Mouse (Mus musculus): ENCODE results near the gene Usp6nl.

The Usp6nl gene

DNA sequence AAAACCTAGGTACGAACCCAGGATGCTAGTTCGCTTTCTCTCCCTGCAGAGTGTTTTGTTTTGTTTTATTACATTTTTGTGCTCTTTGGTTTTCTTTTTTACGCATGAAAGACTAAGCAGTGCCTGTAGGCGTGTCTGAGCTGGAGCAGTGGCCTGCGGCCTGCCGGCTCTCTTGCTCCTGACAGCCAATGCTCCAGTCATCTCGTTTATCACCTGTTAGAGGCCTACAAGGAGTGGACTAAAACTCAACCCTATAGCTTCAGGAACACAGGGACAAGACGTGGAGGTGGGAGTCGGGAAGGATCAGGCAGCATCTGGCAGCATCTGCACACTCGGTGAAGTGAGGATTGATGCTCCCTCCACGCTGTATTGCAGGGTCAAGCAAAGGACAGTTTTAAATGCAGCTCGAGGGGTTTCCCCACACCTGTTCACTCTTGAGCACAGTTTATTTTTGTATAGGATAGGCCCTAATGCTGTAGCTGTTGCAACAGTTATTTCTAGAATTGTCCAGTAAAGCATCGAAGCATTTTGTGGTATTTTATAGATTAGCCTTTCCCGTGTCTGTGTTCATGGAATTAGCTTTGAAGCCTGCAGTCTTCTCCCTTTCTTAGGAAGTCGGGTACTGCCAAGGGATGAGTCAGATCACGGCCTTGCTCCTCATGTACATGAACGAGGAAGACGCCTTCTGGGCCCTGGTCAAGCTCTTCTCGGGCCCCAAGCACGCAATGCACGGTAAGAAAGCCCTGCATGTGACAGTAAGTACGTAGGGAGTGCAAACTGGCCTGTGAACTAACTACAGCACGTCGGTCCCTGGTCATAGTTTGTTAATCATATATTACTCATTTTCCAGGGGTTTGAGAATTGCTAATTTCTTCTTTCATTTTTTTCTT, 101.4 kb downstream of the Usp6nl start:
- no peak for DNase-seq

DNA sequence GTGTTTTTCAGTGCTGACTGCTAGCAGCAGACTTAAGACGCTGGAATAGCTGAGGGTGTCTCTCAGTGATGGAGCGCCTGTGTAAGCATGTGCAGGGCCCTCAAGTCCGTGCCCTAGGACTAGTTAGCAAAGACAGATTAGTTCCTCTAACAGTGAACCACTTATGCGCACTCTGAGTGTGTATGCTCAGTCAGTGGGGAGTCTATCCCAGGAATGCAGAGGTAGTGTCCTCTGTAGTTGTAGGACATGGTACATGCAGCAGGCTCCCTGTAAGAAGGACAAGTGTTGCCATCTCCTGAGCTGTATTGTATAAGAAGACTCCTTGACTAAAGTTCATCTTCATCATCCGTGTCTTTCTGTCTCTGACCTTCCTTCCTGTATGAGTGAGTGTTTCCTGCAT, 102.4 kb downstream of the Usp6nl start:
- no peak for DNase-seq

DNA sequence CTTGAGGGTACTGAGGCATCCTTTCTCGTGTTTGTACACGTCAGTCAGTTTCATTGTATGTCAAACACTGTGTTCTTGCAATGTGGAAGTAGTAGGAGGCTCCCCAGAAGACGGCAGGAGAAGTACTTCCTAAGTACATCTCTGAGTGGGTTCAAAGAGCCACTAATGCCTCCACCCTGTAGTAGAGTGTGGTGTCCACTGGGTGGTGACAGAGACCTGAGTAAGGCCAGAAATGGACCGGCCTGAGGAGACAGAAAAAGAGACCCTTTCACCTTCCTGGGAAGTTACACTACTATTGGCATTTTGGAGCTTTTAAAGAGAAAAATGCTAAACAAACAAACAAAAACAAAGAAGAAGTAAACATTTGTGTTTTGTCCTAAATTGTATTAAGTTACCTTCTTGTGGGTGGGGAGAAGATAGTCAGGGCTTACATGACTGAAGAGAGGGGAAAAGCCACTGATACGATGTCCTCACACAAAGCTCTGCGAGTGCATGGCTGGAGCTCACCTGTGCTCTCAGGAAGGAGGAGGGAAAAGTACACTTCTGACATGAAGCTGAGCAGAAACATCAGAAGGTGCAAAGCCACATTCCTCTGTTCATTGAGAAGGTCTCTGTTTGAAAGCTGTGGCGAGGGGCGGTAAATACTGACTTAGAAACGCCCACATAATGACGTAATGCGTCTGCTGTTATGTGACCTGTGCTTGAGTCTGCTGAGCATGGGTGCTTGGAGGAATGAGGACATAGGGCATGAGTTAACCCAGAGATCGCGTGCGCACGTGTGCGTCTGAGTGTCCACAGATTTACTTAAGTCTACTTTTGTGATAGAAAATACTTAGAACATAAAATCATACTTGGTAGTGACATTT, 113.9 kb downstream of the Usp6nl start:
- peak; percentile 51 for DNase-seq

DNA sequence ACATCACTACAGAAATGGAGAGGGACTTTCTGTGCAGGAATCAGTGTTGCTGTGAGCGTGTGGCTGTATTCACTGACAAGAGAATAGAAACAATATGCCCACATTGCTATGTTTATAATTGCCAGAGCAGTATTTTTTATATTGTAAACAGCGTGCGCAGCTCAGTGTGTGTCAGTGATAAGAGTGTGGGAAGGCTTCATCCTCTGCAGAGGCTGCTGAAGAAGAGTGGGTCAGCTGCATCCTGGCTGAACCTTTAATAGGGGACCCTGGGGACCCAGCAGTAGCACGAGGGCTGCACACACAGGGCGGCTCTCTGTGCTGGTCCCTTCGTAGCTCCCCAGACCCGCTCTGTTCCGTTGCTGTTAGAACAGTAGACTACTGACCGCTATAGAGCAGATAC, 119.2 kb downstream of the Usp6nl start:
- DNase-seq = no peak

DNA sequence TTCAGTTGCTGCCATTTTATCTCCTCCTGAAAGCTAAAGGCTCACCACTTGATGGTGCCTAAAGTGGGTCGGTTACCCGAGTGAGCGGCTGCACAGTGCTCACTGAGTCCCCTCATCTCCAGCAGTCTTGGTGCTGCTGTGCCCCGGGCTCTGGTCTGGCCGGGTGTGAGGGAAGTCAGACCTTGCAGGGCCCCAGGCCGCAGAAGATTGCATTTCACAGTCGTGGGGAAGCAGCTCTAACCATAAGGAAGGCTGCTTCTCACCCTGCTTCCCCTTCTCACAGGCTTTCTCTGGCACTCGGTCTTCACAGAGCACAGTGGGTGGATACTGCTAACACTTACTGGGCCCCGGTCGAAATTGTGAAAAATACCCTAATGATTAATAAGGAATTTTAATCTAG, 119.8 kb downstream of the Usp6nl start:
- peak; percentile 55 for DNase-seq

DNA sequence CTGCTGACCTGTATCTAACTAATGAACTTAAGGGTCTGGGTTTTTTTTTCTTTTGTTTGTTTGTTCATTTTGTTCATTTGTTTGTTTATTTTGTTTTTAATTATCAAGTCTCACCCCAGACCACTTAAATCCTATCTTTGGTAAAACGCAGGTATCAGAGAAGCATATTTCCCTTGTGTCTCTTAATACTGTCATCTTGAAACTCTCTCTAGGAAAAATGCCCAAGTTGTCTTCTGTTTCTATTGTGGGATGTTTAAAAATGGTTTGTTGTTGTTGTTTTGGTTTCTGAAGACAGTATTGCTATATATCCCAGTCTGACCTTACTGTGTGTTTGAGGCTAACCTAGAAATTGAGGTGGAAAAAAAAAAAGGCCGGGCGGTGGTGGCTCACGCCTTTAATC, 121.5 kb downstream of the Usp6nl start:
- DNase-seq = no peak

DNA sequence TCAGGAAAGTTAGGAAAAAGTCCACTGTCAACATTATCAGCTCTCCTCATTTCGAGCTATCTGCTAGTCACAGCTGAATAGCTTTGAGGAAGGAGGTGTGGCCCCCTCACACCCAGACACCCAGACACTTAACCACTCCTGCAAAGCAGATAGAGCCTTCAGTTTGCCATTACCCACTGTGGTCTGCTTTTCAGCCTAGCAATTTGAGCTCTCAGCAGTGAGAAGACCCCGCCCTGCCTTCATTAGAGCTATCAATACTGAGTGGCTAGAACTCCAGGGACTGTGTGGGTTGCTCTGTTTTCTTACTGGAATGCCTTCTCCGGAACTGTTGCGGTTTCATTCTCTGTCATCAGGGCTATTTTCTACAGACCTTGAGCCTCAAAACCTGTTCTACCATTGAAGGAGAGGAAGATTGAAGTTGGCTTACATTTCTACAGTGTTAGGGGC, 122.3 kb downstream of the Usp6nl start:
- peak; percentile 80 for DNase-seq

DNA sequence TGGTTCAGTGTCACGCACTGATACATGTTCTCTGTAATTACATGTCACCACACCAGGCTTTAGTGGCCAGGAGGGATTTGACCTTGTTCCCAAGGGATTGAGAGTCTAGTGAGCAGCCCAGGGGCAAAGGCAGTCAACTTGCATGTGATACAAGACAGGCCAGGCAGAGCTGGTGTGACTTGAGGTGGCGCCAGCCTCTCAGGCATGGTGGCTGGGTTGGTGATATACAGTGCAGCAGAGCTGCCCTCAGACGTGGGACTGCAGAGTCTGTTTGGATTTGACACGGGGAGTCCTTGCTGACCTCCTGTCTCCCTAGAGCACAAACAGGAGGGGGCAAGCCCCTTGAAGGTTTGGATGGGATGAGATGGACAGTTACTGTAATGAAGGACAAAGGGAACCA, 123.4 kb downstream of the Usp6nl start:
- no peak for DNase-seq

DNA sequence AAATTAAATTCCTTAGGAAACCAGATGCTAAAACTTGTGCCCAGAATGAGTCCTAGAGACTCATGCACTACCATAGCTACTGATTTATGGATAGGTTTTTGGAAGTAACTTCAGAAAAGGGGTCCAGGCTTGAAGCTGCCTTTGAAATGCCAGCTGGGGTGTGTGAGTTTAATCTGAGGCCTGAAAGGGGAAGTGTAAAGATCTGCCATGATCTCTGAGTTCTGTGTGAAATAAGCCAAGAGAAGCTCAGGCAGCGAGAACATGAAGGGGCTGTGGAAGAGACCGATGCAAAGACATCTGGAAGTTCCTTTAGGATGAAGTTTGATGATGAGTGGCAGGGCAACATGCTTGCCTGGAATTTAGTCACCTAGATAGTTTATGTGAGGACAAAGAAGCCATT, 126.4 kb downstream of the Usp6nl start:
- no peak for DNase-seq

DNA sequence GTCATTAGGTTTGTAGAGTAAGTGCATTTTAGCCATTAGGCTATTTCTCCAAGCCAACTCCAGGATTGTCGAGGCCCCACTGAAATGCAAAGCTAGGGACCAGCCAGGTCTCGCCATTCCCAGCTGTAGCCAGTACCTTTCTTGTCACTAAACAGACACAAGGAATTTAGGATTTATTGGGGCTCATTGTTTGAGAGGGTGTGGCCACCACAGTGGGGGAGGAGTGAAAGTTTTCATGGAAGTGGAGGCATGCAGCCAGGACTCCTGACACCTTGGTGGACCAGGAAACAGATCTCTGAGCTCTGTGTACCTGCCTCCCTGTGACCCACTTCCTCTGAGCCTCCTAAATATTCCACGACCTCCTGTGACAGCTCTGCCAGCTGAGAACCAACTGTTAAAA, 127.2 kb downstream of the Usp6nl start:
- no peak for DNase-seq

DNA sequence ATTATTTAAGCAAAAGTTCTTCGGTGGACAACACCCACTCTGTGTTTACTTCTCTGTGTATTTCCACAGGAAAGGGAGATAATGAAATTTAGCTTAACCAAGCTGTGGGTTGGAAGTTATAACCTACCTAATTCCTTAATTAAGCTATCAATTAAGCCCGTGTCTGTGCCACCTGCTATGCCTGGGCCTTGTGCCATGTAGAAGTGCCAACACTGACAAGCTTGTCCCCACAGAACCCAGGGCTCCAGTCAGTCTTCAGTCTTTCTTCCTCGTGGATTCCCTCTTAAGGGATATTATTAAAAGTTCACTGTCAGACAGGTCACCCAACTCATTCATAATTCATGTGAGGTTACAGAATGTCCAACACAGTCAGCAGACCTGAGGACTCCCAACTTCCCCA, 128.1 kb downstream of the Usp6nl start:
- DNase-seq = no peak

DNA sequence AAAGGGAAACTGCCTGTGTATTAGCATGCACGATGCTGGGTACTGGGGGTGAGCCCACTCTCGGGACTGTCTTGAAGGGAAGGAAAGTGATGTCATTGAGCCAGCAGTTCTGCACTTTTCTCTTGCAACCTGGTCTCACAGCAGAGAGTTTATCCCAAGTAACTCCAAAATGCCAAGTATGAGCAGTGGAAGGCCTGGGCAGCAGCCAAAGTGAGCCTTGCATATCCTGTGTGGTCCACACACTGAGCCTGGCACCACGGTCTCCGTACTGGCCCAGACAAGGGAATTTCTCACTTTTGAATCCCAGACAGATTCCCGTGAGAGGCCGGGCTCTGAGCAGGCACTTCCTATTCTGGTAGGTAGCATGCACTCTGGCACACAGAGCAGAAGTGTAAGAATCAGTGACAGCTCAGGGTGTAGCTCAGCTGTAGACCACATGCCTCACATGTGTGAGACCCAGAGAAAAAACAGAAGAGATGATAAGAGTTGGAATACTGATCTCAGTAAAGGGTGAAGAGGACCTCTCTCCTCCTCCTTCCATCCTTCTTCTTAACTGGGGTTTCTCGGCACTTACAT, 132.6 kb downstream of the Usp6nl start:
- no peak for DNase-seq

DNA sequence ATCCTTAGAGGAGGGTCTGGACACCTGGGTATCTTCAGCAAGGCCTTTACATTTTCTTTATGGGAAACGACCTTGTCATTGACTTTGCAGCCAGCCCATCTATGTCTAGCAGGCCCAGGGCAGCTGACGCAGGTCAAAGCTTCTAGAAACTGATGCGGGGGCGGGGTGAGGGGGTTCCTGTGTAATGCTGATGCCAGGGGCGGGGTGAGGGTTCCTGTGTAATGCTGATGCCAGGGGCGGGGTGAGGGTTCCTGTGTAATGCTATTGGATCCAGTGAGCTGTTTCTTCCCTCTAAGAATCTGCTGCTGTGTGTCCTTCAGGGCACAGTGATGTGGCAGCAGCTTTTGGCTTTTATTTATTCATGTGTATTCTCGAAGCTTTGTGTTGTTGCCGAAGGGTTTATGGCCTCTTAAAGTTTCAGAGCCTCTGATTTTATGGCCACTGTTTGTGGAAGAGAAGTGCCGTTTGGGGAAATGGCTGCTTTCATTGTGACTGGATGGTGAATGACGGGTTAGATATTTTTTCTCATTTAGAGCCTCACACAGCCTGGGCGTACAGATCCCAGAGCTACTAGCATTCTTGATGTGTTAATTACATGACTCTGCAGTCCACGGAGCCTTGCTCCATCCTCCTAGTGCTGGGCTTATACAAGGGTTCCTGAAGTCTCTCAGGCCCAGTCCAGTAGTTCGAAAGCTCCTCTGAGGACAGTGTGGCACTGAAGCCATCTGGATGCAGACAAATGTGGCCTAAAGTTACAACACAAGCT, 137.0 kb downstream of the Usp6nl start:
- DNase-seq = no peak

DNA sequence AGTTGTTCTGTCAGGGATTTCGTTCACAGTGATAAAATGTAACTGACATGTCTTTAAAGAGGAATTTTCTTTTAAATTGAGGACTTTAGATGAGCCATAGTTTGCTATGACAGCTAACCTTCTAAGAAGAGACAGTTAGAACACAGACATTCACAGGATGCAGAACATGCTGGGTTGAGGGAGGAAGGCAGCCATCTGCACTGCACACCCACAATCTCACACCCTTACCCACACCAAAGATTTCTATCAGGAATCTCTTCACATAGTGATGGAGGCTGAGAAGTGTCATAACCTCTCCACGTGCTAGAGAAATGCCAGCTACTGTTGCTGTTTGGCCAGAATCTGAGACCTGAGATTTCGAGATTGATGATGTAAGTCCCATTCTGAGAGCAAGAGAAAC, 139.8 kb downstream of the Usp6nl start:
- no peak for DNase-seq

DNA sequence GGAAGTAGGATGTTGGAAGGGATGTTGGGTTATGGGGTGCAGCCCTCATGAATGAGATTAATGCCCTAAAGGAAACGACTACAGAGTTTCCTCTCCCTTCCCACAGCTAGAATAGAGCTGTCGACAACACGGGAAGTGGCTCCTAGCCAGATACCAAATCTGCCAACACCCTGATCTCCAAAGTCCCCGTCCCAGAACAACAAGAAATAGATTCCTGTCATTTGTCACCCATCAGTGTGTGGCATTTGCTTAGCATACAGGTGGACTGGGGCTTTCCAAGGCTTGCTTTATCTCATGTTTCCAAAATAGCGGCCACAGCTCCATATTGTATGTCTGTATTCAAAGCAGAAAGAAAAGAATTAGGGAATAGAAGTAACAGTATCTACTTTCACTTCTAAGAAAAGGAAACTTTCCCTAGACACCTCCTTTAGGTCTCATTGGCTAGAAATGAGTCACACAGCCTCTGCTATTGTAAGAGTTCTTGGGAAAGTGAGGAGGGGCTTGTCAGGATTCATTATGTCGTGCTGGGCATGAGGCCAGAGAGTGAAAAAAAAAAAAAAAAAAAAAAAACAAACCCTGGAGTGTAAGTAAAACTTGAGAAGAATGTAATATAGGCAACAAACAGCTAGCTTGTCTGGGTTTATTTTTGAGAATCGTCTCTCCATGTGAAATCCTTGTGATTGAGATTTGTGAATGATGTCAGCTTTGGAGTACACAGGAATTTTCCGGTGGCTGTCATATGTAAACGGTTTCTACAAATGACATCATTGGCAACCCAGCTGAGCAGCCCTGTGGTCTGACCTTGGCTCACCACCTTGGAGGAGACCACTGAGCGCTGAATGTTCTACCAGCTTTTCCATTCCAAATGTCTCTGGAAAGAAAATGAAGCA, 141.6 kb downstream of the Usp6nl start:
- DNase-seq = no peak

DNA sequence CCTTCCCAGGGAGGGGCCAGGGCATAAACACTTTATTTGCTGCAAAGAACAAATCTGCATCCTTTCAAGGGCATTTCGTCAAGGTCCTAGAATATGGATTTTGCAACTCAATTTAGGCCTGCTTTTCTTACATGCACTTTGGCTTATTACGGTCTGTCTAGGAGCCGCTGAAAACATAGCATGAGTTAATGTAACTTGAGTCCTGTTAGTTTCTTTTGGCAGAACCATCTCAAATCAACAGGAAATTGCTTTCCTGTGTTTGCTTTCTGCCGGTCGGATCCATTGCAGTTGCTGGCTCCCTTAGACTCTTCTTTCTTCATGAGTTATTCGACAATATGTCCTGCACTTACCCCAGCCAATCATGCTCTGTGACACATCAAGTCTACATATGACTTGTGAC, 143.9 kb downstream of the Usp6nl start:
- no peak for DNase-seq

DNA sequence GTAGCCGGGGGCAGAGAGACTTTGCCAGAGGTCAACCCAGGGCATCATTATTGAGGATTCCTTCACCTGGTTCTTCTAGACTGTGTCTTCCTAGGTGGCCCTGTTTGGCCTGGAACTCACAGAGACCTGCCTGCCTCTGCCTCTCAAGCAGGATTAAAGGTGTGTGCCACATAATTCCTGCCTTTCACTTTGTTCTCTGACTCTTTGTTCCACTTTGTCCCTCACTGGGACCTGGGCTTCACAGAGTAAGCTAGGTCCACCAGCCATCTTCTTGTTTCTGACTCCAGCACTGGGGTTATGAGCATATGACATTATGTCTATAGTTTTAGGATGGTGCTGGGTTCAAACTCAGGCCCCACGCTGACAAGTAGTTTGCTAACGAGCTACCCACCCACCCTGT, 144.9 kb downstream of the Usp6nl start:
- no peak for DNase-seq

DNA sequence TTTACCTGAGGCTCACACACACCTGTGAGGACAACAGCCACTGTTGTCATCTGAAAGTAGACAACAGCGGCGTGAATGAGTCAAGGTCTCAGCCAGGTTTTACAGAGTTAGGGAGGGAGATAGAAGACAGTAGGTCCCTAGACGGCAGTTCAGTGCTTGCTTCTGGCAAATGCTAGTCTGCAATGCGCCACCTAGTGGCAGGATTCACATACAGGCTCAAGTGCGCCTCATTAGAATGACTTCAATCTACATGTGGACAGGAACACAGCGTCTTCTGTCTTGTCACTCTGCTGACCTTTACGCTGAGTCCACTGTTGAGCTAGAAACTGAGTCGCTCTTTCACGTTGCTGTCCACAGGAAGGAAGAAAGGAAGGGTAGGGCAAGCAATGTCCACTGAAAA, 146.7 kb downstream of the Usp6nl start:
- DNase-seq = peak; percentile 82

DNA sequence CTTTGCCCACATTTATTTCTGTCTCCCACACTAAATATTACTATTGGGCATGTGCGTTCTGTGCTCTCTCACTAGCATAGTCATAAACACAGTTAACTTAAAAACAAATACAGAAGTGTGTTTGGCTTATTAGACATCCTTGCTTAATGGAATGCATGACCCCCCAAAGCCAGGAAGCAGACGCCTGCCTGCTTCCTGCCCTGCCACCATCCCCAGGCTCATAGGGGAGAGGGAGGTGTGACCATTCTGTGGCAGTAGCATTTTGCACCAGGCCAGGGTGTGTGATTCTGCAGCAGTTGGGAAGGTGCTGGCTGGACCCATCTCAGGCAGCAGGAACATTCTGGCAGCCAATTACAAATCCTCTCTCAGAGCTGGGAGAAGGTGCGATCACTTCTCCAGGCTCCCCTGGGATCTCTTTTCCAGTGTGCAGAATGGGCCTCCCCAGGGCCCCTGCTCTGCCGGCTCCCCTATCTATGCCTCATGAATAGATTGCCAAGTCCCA, 148.7 kb downstream of the Usp6nl start:
- no peak for DNase-seq

DNA sequence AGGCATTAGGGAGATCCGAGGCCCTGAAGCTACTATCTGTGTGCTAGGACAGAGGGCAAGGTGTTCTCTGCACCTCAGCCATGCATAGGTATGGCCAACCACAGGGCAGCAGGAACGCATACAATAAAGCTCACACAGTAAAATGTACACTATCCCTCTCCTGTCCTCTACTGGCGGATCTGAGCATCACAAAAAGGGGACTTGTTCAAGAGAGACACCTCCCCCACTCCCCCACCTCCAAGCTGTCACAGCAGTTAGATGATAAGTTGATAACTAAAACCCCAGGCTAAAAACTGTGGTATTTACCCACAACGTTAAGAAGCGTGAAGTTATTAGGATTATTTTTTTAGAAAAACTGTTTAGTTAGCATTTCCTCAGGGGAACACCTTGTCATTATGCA, 151.4 kb downstream of the Usp6nl start:
- DNase-seq = no peak

DNA sequence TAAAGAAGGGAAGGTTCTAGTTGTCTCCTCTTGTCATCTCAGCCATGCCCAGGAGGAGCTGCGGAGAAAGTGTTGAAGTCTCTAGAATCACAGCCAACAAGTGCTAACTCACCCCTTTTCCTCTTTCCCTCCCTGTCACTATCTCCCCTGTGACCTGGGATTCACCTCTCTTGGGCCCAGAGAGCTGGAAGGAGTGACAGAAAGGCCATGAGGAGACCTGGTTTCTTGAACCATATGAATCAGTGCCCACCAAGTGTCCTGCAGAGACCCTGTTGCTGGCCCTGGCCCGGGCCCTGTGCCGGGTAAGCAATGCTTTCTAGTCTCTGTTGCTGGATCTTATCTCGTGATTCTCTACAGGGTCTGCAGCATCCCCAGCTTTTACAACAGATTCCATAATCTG, 155.4 kb downstream of the Usp6nl start:
- no peak for DNase-seq
